ENCODE assay signal across 24 mouse cellular contexts in the genomic region with DNA sequence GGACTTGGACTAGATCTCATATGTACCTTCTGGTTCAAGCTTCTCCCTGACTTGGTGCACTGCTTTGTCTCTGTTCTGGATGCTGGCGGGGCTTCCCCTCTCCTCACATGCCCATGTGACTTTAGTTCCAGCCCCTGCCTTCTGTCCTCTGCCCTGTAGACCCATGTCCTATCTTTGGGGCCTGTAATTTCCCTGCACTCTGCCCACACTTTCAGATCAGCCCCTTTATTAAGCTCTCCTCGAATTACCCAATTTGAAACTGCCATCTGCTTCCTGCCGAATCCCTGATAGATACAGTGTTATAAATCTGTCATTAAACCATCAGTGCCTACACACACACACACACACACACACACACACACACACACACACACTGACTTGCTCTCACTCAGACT. TPM values are rescaled to one million over a fixed set of nuclear protein-coding genes. Genes with fewer than 3 reads are reported as not detected.
DNase-seq lines count a peak whose midpoint lies in the region; ATAC-seq and TF ChIP-seq lines count a peak whose summit lies in the region.
"Had no signal": no experiment of that assay in that cellular context is flagged by ENCODE, and none has a peak within 500 bp of the region (broad histone marks: within the 10 kb centered on the region; RNA-seq: fewer than 3 reads in every experiment).

No protein-coding gene starts in this region.

- TF ChIP-seq RAD21 in CH12.LX (IDR thresholded peaks at IDR 0.05; ENCODE audit: low read depth, low read length) = no peak

- H3K4me3 ChIP-seq in erythroblast, embryonic 14.5 days (replicated peaks) = peak overlapping the region; percentile 9
- H3K4me3 ChIP-seq in liver, embryonic 13.5 days (replicated peaks) = no peak overlapping the region
- no peak overlapping the region for H3K4me3 ChIP-seq in liver, embryonic 12.5 days
- H3K4me3 ChIP-seq in CH12.LX (replicated peaks in 1 of 3; ENCODE audit: low read depth in 2 of 3, low read length in 2 of 3, poor library complexity in 1 of 3) = no peak overlapping the region
- H3K4me3 ChIP-seq: embryonic facial prominence, embryonic 15.5 days; heart, embryonic 13.5 days; hindbrain, embryonic 10.5 days; limb, embryonic 13.5 days; lung, embryonic 15.5 days had no signal

- no peak for TF ChIP-seq CTCF in CH12.LX (conservative IDR thresholded peaks at IDR 0.05 in 1 of 2, IDR thresholded peaks at IDR 0.05 in 1 of 2; ENCODE audit: low read depth in 2 of 2, low read length in 2 of 2)

- H3K4me2 ChIP-seq in liver, embryonic 13.5 days = no peak overlapping the region
- H3K4me2 ChIP-seq in liver, embryonic 12.5 days = no peak overlapping the region
- peak overlapping the region; percentile 7; the same call in 1 of the 2 replicates for H3K4me2 ChIP-seq in CH12.LX (ENCODE audit: insufficient read depth, low read depth, poor library complexity, severe bottlenecking)
- H3K4me2 ChIP-seq: embryonic facial prominence, embryonic 15.5 days; heart, embryonic 13.5 days; limb, embryonic 13.5 days; lung, embryonic 15.5 days had no signal

- no peak for ATAC-seq in erythroblast, adult 5-6 weeks (replicated peaks; ENCODE audit: low FRiP score, poor library complexity, severe bottlenecking)
- ATAC-seq in liver, embryonic 13.5 days (ENCODE audit: low read depth) = no peak
- no peak for ATAC-seq in liver, embryonic 12.5 days
- ATAC-seq: Patski had no signal

- intact Hi-C loops in left cerebral cortex, postnatal 10 days (cut with DNase I) = no loop called here

- in situ Hi-C loops in CH12.LX (cut with MboI; ENCODE audit: low pct_ligation_motif_present, low pct_unique_long_range_greater_than_20kb, low sequenced_read_pairs) = no loop called here

- TF ChIP-seq EP300 in CH12.LX (IDR thresholded peaks at IDR 0.05; ENCODE audit: low read length) = peak; percentile 30; the same call in 1 of the 2 replicates

- H3K36me3 ChIP-seq in erythroblast, embryonic 14.5 days (ENCODE audit: control insufficient read depth) = peaks cover 4% of the 10 kb centered on the region
- H3K36me3 ChIP-seq in liver, embryonic 13.5 days = no peaks in the 10 kb centered on the region
- no peaks in the 10 kb centered on the region for H3K36me3 ChIP-seq in liver, embryonic 12.5 days
- peaks cover 0 to 2% of the 10 kb centered on the region in 2 experiments for H3K36me3 ChIP-seq in CH12.LX (replicated peaks in 1 of 2; ENCODE audit: control insufficient read depth in 1 of 2, insufficient read depth in 1 of 2, low read length in 1 of 2)
- H3K36me3 ChIP-seq: embryonic facial prominence, embryonic 15.5 days; heart, embryonic 13.5 days; hindbrain, embryonic 10.5 days; limb, embryonic 13.5 days; lung, embryonic 15.5 days had no signal

- 0 out of 2 replicates have a peak overlapping the region, but pooled peaks have one; percentile 31 for H3K27ac ChIP-seq in liver, embryonic 13.5 days
- no peak overlapping the region for H3K27ac ChIP-seq in liver, embryonic 12.5 days
- H3K27ac ChIP-seq in CH12.LX (ENCODE audit: insufficient read depth, low read depth) = no peak overlapping the region
- H3K27ac ChIP-seq: embryonic facial prominence, embryonic 15.5 days; heart, embryonic 13.5 days; hindbrain, embryonic 10.5 days; limb, embryonic 13.5 days; lung, embryonic 15.5 days had no signal

- H3K9ac ChIP-seq in liver, embryonic 13.5 days = peak overlapping the region; percentile 19; the same call in 1 of the 2 replicates
- H3K9ac ChIP-seq in liver, embryonic 12.5 days = no peak overlapping the region
- no peak overlapping the region for H3K9ac ChIP-seq in CH12.LX (ENCODE audit: insufficient read depth, low read depth)
- H3K9ac ChIP-seq: embryonic facial prominence, embryonic 15.5 days; heart, embryonic 13.5 days; limb, embryonic 13.5 days; lung, embryonic 15.5 days had no signal

- no peak for DNase-seq in liver, embryonic 13.5 days
- DNase-seq in CH12.LX (ENCODE audit: extremely low read depth) = peak; percentile 66
- DNase-seq in layer of hippocampus, adult 8-10 months (ENCODE audit: low spot score in 2 of 2) = peak; percentile 42 to 51
- no peak for DNase-seq in adrenal gland, postnatal 14 days
- no peak for DNase-seq in left cerebral cortex, postnatal 10 days (ENCODE audit: extremely low spot score in 1 of 2, low spot score in 2 of 2)
- DNase-seq: cerebellum, adult 11-12 months; kidney, postnatal 10 days; right cerebral cortex, postnatal 14 days; thymus, postnatal 4 days had no signal

- H3K9me3 ChIP-seq in erythroblast, embryonic 14.5 days (ENCODE audit: control insufficient read depth, low read length) = no peaks in the 10 kb centered on the region
- no peaks in the 10 kb centered on the region for H3K9me3 ChIP-seq in liver, embryonic 13.5 days (replicated peaks)
- H3K9me3 ChIP-seq in liver, embryonic 12.5 days (replicated peaks) = no peaks in the 10 kb centered on the region
- no peaks in the 10 kb centered on the region for H3K9me3 ChIP-seq in CH12.LX (replicated peaks; ENCODE audit: low read length)
- H3K9me3 ChIP-seq: embryonic facial prominence, embryonic 15.5 days; heart, embryonic 13.5 days; hindbrain, embryonic 10.5 days; limb, embryonic 13.5 days; lung, embryonic 15.5 days had no signal

- dilution Hi-C loops in CH12.LX (cut with MboI; ENCODE audit: extremely low pct_ligation_motif_present, extremely low pct_unique_long_range_greater_than_20kb, low sequenced_read_pairs) = no loop called here

- H3K27me3 ChIP-seq in erythroblast, embryonic 14.5 days (ENCODE audit: control insufficient read depth) = no peaks in the 10 kb centered on the region
- no peaks in the 10 kb centered on the region for H3K27me3 ChIP-seq in liver, embryonic 13.5 days
- H3K27me3 ChIP-seq in liver, embryonic 12.5 days (replicated peaks) = no peaks in the 10 kb centered on the region
- H3K27me3 ChIP-seq in CH12.LX (replicated peaks) = no peaks in the 10 kb centered on the region
- H3K27me3 ChIP-seq: embryonic facial prominence, embryonic 15.5 days; heart, embryonic 13.5 days; limb, embryonic 13.5 days; lung, embryonic 15.5 days had no signal

- H3K79me2 ChIP-seq in CH12.LX (replicated peaks; ENCODE audit: control insufficient read depth, extremely low read depth, insufficient read depth, poor library complexity, severe bottlenecking) = no peaks in the 10 kb centered on the region

- H3K4me1 ChIP-seq in erythroblast, embryonic 14.5 days (ENCODE audit: control insufficient read depth) = peaks cover 65% of the 10 kb centered on the region
- peaks cover 59% of the 10 kb centered on the region for H3K4me1 ChIP-seq in liver, embryonic 13.5 days (replicated peaks)
- peaks cover 57% of the 10 kb centered on the region for H3K4me1 ChIP-seq in liver, embryonic 12.5 days
- peaks cover 8 to 50% of the 10 kb centered on the region in 2 experiments for H3K4me1 ChIP-seq in CH12.LX (ENCODE audit: control insufficient read depth in 1 of 2, insufficient read depth in 2 of 2)
- H3K4me1 ChIP-seq: embryonic facial prominence, embryonic 15.5 days; hindbrain, embryonic 10.5 days had no signal

- WGBS in liver, embryonic 13.5 days (ENCODE audit: insufficient replicate concordance) = 52% methylated on average over 3 of the region's 3 CpGs
- WGBS in liver, embryonic 12.5 days (ENCODE audit: insufficient replicate concordance) = 49% methylated on average over 3 of the region's 3 CpGs

- TF ChIP-seq POLR2A in CH12.LX (IDR thresholded peaks at IDR 0.05; ENCODE audit: low read depth, low read length) = no peak

RNA-seq across cellular contexts. Expression of a gene that starts 22.4 kb away (rescaled TPM):
- polyA plus RNA-seq in erythroblast, embryonic 14.5 days (2012) = 10.0 and 10.9 TPM in 2 replicates
- 54.8 and 61.9 TPM in 2 replicates for total RNA-seq in erythroblast, adult 5-6 weeks (2015; ENCODE audit: low replicate concordance)
- total RNA-seq in erythroblast, adult 5-6 weeks (2017; ENCODE audit: low replicate concordance) = 111 and 113 TPM in 2 replicates
- polyA plus RNA-seq in liver, embryonic 13.5 days (2015; fragmentation: Nextera tagmentation; extraction: Ambion mirVana) = 199 and 216 TPM in 2 replicates
- 228 and 230 TPM in 2 replicates for polyA plus RNA-seq in liver, embryonic 12.5 days (2016; fragmentation: Nextera tagmentation; extraction: Ambion mirVana)
- total RNA-seq in CH12.LX (2012; rRNA removed) (241 and 287 TPM in 2 replicates), CH12.LX (2014; rRNA removed) (287 and 297 TPM in 2 replicates)
- polyA plus RNA-seq in CH12.LX (2012; ENCODE audit: insufficient read length, low read depth) = 437 and 585 TPM in 2 replicates
- total RNA-seq in layer of hippocampus, adult 8-10 months (2022) = 100 to 1,000 TPM; 111 to 137 (median 126) TPM
- 115 and 123 TPM in 2 replicates for total RNA-seq in adrenal gland, postnatal 14 days (2021)
- 100 to 1,000 TPM; 101 to 105 TPM for total RNA-seq in left cerebral cortex, postnatal 10 days (2021)

RNA-seq across cellular contexts. Expression of a gene that starts 22.7 kb away (rescaled TPM):
- polyA plus RNA-seq in erythroblast, embryonic 14.5 days (2012) = not detected in 2 replicates
- total RNA-seq in erythroblast, adult 5-6 weeks (2015; ENCODE audit: low replicate concordance) = not detected in 2 replicates
- not detected in 2 replicates for total RNA-seq in erythroblast, adult 5-6 weeks (2017; ENCODE audit: low replicate concordance)
- 0.23 and 0.27 TPM in 2 replicates for polyA plus RNA-seq in liver, embryonic 13.5 days (2015; fragmentation: Nextera tagmentation; extraction: Ambion mirVana)
- polyA plus RNA-seq in liver, embryonic 12.5 days (2016; fragmentation: Nextera tagmentation; extraction: Ambion mirVana) = 0.30 and 0.61 TPM in 2 replicates
- total RNA-seq in CH12.LX (2012; rRNA removed) (2.4 and 7.1 TPM in 2 replicates), CH12.LX (2014; rRNA removed) (1.7 and 2.2 TPM in 2 replicates)
- 3.7 and 4.7 TPM in 2 replicates for polyA plus RNA-seq in CH12.LX (2012; ENCODE audit: insufficient read length, low read depth)
- total RNA-seq in layer of hippocampus, adult 8-10 months (2022) = 1 to 10 TPM; 2.1 to 2.6 (median 2.3) TPM
- total RNA-seq in adrenal gland, postnatal 14 days (2021) = 0.59 and 0.60 TPM in 2 replicates
- 1 to 10 TPM; 1.9 to 2.2 TPM for total RNA-seq in left cerebral cortex, postnatal 10 days (2021)
- total RNA-seq: monocyte, adult 5-6 weeks had no signal

RNA-seq across cellular contexts. Expression of a gene that starts 26.6 kb away (rescaled TPM):
- 0.04 TPM in 1 of 2 replicates, not detected in the other for polyA plus RNA-seq in erythroblast, embryonic 14.5 days (2012)
- 21.7 and 30.7 TPM in 2 replicates for total RNA-seq in erythroblast, adult 5-6 weeks (2015; ENCODE audit: low replicate concordance)
- total RNA-seq in erythroblast, adult 5-6 weeks (2017; ENCODE audit: low replicate concordance) = 20.4 and 21.9 TPM in 2 replicates
- polyA plus RNA-seq in liver, embryonic 13.5 days (2015; fragmentation: Nextera tagmentation; extraction: Ambion mirVana) = 6.3 and 6.5 TPM in 2 replicates
- 3.1 and 7.1 TPM in 2 replicates for polyA plus RNA-seq in liver, embryonic 12.5 days (2016; fragmentation: Nextera tagmentation; extraction: Ambion mirVana)
- not detected in 2 replicates for total RNA-seq in CH12.LX (2012; rRNA removed)
- not detected in 2 replicates for total RNA-seq in CH12.LX (2014; rRNA removed)
- polyA plus RNA-seq in CH12.LX (2012; ENCODE audit: insufficient read length, low read depth) = not detected in 2 replicates
- not detected for total RNA-seq in layer of hippocampus, adult 8-10 months (2022)
- not detected in 2 replicates for total RNA-seq in adrenal gland, postnatal 14 days (2021)
- total RNA-seq in left cerebral cortex, postnatal 10 days (2021) = not detected
- total RNA-seq: gastrocnemius, postnatal 4 days; left cerebral cortex, adult 8-10 months; monocyte, adult 5-6 weeks had no signal
- polyA plus RNA-seq: brain, embryonic 14.5 days; cortical plate, adult 2 months; embryonic facial prominence, embryonic 15.5 days; hindbrain, embryonic 10.5 days; intestine, embryonic 14.5 days; limb, embryonic 13.5 days; lung, embryonic 15.5 days; Patski had no signal

RNA-seq across cellular contexts. Expression of a gene that starts 33.2 kb away (rescaled TPM):
- 0.11 and 0.17 TPM in 2 replicates for polyA plus RNA-seq in erythroblast, embryonic 14.5 days (2012)
- not detected in 2 replicates for total RNA-seq in erythroblast, adult 5-6 weeks (2015; ENCODE audit: low replicate concordance)
- total RNA-seq in erythroblast, adult 5-6 weeks (2017; ENCODE audit: low replicate concordance) = 1.2 and 1.5 TPM in 2 replicates
- polyA plus RNA-seq in liver, embryonic 13.5 days (2015; fragmentation: Nextera tagmentation; extraction: Ambion mirVana) = 3.4 and 4.9 TPM in 2 replicates
- 7.9 and 8.7 TPM in 2 replicates for polyA plus RNA-seq in liver, embryonic 12.5 days (2016; fragmentation: Nextera tagmentation; extraction: Ambion mirVana)
- total RNA-seq in CH12.LX (2012; rRNA removed) = 3.8 and 7.5 TPM in 2 replicates
- total RNA-seq in CH12.LX (2014; rRNA removed) = 1.5 TPM in 2 replicates
- 3.9 and 4.0 TPM in 2 replicates for polyA plus RNA-seq in CH12.LX (2012; ENCODE audit: insufficient read length, low read depth)
- 100 to 1,000 TPM; 160 to 169 (median 163) TPM for total RNA-seq in layer of hippocampus, adult 8-10 months (2022)
- 111 and 120 TPM in 2 replicates for total RNA-seq in adrenal gland, postnatal 14 days (2021)
- 10 to 100 TPM; 77.8 to 88.7 TPM for total RNA-seq in left cerebral cortex, postnatal 10 days (2021)

RNA-seq across cellular contexts. Expression of a gene that starts 34.3 kb away (rescaled TPM):
- 0.11 TPM in 1 of 2 replicates, not detected in the other for polyA plus RNA-seq in erythroblast, embryonic 14.5 days (2012)
- 140 and 215 TPM in 2 replicates for total RNA-seq in erythroblast, adult 5-6 weeks (2015; ENCODE audit: low replicate concordance)
- 429 and 503 TPM in 2 replicates for total RNA-seq in erythroblast, adult 5-6 weeks (2017; ENCODE audit: low replicate concordance)
- polyA plus RNA-seq in liver, embryonic 13.5 days (2015; fragmentation: Nextera tagmentation; extraction: Ambion mirVana) = 59.8 and 60.0 TPM in 2 replicates
- polyA plus RNA-seq in liver, embryonic 12.5 days (2016; fragmentation: Nextera tagmentation; extraction: Ambion mirVana) = 27.7 and 79.1 TPM in 2 replicates
- total RNA-seq in CH12.LX (2012; rRNA removed) (0.81 and 1.5 TPM in 2 replicates), CH12.LX (2014; rRNA removed) (0.60 and 1.1 TPM in 2 replicates)
- polyA plus RNA-seq in CH12.LX (2012; ENCODE audit: insufficient read length, low read depth) = 0.49 and 0.93 TPM in 2 replicates
- total RNA-seq in layer of hippocampus, adult 8-10 months (2022) = not detected
- total RNA-seq in adrenal gland, postnatal 14 days (2021) = 6.3 TPM in 1 of 2 replicates, not detected in the other
- total RNA-seq in left cerebral cortex, postnatal 10 days (2021) = not detected
- total RNA-seq: gastrocnemius, postnatal 4 days had no signal
- polyA plus RNA-seq: cortical plate, adult 2 months; embryonic facial prominence, embryonic 15.5 days; hindbrain, embryonic 10.5 days; intestine, embryonic 14.5 days; Patski had no signal

Comparison
In these comparisons a context has a peak if more than half of its experiments do, and no peak if none do; other contexts are left out.
1. DNase-seq: peak in CH12.LX (single experiment) and layer of hippocampus, adult 8-10 months (2 of 2); none in liver, embryonic 13.5 days (single experiment), adrenal gland, postnatal 14 days (single experiment) and left cerebral cortex, postnatal 10 days (0 of 2).
2. RNA of a gene that starts 26.6 kb away (total RNA-seq): 20.4 to 30.7 TPM in erythroblast, adult 5-6 weeks; not detected in CH12.LX, not detected in adrenal gland, postnatal 14 days, not detected in layer of hippocampus, adult 8-10 months and not detected in left cerebral cortex, postnatal 10 days; every median in the first group is over 10 times any median in the second.